Mouse (Mus musculus) right cerebral cortex, postnatal 10 days (tissue): ENCODE measurements at regions not wholly inside any gene's neighbourhood (a gene's known extent, or its start where the extent isn't known, plus 50 kb on each side); places are given as distances from the start of the nearest gene placed in this dataset.

ENCODE experiments used
- DNase-seq, 2 experiments: peaks; one replicate each; pipeline ENCODE4 v3.0.0; 2021; ENCODE audit warnings: low spot score in 2 of 2

DNA sequence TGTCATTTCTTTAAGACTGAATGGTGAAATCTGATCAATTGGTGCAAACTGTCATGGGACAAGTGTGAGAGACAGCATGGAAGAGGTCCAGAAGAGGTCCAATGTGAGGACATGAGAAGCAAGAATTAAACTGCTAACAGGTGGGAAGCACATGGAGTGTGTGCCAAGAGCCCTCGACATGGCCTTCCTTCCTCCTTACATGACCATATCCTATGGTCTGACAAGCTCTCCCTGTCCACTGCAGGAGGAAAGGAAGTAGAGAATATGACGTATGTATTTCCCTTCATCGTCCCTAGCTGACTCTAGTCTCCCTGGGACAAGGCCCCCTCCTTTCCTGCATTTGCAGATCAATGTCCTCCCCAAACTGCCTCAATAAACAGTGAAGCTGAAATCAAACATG, 152.1 kb downstream of the Dad1 start:
- DNase-seq: no peak

DNA sequence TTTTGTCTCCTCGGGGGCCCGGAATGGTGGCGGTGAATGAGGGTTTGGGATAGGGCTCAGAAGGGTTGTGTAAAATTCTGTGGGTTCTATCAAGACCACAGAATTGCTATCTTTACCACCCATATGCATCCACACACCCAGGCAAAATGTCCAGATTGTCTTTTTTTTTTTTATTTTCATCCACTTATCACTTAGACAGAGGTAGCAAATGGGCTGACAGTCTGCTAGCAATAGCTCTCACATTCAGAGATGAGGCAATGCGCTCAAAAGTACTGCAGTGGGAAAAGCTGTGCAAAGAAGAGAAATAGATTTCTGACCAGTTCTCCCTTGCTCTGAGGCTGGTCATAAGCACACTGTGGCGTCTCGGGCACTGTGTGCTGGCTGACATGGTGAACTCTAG, 154.5 kb downstream of the Dad1 start:
- DNase-seq: peak in 1 of 2 experiments; percentile 43

DNA sequence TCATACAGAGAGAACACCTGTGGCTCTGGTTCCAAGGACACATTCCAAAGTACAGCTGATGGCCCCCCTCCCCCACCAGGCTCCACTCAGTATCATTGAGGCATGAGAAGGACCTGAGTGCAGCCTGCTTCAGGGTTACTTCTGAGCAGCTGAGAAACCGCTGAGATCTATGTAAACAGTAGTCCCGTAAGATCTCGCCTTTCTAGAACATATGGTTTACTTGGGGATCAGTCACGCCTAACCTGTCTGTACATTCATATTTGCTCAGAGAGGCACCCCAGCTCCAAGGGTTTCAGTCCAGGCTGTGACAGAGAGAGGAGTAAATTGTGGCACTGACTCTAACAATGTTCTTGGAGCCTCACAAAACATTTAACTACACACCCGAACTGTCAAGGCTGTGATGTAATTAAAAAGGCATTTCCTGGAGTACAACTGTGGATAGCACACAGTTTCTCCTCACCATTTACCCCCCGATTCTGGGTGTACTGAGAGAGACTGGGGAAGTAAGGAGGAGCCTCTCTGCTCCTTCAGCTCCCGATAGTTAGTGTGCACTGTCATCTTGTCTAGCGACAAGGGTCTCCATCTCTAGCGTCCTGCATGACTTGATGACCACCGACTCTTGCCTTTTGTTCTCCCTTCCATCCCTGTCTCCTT, 155.7 kb downstream of the Dad1 start:
- no peak for DNase-seq

DNA sequence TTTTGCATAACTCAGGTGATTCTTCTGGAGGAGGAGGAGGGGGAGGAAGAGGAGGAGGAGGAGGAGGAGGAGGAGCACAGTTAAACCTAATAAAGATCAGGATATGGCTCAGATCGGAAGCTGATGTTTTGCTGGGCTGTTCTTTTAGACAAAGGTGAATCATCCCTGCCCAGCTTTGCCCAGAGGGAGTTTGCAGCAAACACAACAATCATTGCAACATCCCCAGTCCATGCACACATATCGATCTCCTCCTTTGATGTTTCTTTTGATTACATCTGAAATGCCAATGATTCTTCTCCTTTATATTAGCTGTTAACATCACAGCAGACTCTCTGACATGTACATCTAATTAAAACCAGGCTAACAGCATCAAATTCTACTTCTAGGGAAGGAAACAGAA, 156.9 kb downstream of the Dad1 start:
- DNase-seq: no peak

DNA sequence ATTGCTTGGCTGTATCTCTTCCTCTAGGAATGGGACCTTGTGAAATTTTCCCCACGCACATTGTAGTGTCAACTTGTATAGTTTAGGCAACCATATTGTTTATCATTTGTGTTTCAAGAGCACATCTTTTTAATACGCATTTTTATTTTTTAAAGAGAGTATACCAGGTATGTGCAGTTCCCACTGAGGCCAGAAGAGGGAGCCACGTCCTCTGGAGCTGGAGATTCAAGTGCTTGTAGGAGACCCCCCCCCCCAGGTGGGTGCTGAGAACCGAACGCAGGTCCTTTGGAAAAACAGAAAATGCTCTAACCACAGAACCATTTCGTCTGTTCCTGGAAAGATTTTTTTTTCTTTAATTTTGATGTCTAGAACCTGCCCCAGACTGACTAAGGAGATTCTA, 161.5 kb downstream of the Dad1 start:
- DNase-seq: no peak

DNA sequence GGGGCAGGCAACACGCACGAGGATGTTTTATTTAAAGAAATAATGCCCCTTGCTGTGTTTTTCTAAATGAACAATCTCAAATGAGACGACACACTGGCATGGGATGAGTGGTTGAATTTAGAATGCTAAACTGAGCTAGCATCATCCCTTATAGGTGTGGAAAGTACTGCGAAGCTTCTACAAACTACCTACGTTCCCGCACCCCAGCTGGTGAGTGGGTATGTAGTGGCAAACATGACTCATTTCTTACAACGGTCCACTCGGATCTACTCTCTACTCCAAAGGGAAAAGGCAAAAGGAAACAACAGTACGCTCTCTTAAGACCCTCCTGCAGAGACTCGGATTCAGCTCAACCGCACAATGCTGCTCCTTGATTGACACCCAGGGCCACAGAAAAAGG, 167.2 kb downstream of the Dad1 start:
- DNase-seq: peak in 1 of 2 experiments; percentile 67

DNA sequence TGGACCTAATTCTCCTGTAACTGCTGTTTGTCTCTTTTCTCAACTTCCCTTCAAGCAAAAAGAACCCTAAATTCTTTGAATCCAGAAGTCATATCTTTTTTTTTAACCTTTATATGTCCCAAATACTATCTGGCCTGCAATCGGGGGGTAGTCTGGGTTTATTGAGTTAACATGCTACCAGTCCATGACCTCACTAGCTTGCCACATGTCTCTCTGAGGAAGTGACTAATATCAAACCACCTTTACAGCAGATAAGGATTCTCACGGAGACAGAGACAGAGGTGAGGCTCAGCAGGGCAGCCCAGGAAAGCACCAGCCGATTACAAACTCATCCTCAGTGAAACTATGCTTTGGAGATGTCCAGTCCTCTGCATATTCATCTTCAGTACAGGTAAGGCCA, 179.2 kb downstream of the Dad1 start:
- no peak for DNase-seq

DNA sequence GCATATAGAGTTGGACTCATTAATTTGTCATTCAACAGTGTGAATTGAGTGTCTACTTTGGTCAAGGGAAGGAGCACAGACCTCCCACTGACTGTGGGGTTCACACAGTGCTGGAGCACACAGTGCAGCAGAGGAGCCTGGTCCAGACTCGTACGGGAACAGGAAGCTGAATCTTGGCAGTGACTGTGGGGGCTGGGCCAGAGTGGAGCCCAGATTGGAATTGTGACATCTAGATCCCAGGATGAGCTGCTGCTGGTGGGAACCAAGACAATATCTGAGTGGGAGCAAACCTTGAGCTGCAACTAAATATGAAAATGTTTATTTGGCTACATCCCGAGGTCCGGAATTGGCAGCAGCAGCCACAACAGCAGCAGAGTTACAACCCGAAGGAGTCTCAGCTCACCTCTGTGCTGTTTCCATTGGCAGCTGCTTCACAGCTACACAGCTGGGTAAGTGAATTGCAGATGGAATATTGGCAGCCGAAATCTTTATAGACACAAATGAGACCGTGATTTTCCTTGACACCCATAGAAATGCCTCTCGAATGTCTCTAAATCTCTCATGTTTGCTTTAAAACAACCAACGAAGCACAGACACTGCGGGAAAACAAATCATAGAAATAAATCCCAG, 181.5 kb downstream of the Dad1 start:
- DNase-seq: peak in 1 of 2 experiments; percentile 32

DNA sequence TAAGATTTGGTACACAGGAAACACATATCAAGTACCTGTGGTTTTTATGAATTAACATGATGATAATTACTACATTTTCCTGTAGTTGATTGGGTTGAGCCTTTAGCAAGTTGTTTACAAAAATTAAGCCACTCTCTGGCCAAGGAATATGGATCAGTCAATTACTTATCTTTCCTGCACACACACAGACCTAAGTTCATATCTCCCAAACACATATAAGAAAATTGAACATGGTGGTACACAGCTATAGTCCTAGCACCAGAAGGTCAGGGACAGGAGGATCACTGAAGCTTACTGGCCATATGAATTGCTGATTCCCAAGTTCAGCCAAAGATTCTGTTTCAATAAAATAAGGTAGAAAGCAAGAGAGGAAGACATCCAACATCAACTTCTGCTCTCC, 183.7 kb downstream of the Dad1 start:
- no peak for DNase-seq

DNA sequence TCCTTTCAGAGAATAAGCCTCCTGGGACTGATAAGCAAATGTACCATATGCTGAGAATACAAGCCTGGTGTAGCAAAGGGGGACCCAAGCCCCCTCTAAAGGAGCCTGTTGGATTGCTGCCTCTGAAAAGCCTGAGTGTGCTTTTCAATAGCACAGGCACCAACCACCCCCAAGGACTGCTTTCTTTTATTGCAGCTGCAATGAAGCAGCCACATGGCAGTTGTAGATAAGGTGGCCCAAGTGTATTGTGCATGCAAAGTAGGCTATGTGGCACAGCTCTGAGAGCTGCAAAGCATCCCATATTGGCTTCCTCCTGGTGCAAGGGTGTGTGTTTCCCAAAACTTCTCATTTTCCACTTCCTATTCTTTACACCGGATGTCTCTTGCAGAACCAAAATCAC, 185.2 kb downstream of the Dad1 start:
- no peak for DNase-seq

DNA sequence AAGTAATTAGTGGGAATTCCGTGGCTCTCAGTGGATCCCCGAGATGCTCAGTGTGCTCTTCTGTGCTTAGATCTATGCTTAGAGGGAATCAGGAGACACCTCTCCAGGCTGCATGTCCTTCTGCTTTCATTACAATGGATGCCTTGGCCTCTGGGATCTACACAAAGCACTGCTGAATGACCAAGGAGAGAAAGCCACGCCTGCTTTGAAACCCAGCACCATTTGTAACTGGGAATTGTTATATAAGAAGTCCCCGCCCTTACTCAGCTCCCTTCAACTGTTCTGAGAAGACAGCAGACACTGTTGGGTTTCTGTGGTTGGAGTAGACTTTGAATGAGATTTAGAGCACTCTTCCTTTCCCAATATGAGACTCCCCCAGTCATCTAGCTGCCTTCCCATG, 188.4 kb downstream of the Dad1 start:
- no peak for DNase-seq

DNA sequence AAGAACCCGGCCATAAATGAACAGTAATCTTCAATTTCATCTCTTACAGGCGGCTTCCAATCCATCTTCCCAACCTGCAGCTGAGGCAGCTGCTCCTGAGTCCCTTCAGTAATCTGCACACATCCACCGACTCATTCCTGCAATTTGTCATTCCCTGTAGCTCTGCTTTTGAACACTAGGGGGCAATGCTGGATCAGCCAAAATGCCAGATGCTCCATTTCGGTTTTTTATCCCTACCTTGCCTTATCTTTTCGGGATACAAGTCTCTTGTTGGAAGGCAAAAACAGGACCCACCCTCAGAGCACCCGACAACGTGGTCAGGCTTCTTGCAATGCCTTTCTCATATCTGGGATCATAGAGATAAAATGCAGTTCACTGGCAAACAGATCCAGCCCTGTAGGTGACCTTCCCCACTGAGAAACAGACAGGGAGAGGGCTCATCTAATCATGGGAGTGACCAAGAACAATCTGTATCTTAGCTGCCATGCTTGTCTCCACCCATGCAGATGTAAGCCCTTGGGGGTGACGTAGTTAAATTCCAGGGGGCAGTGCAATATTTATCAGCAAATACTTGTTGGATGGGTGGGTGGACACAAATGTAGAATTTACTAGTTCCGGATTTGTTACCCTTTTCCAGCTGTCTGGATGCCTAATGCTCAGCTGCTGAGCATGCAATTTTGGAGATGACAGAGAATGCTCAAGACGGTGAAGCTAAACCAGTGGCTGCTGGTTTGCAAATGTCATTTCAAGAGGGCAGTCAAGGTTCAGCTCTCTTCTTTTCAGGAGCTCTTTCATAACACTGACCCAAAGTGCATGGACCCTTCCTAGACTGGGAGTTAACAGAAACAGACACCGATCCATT, 189.1 kb downstream of the Dad1 start:
- peak; percentile 91 for DNase-seq

DNA sequence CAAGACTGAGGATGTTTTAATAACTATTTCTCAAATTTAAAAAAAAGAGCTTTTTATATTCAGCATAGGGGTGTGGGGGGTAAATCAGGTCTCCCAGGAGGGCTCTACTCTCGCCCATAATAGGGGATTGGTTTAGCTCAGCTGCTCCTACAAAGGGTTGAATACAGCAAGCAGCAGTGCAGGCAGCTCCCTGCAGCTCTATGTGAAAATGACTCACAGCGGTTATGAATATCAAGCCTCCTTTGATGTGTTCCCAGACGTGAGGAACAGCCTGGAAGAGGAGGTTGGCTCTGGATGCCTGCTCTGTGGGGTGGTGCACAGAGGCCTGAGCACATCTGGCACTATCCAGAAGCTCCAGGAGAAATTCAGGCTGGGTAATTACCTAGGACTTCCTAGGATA, 192.3 kb downstream of the Dad1 start:
- peak in 1 of 2 experiments; percentile 40 for DNase-seq

DNA sequence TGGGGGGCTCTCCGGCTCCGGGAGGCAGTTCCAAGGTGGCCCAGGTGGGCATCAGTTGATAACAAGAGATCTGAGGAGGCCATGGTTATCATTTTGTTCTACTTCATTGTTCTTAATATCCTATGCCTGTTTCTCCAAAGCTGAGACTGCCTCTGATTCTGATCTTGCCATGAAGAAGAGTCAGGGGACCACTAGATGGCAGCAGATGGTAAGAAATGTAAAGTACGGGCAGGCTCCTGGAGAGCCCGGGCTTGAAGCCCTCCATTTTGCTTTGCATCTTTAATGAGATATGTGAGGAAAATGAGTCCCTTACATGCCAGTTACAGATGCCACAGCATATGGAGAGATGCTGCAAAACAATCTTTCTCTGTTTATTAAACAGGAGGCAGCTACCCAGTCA, 194.1 kb downstream of the Dad1 start:
- DNase-seq: peak; percentile 92

DNA sequence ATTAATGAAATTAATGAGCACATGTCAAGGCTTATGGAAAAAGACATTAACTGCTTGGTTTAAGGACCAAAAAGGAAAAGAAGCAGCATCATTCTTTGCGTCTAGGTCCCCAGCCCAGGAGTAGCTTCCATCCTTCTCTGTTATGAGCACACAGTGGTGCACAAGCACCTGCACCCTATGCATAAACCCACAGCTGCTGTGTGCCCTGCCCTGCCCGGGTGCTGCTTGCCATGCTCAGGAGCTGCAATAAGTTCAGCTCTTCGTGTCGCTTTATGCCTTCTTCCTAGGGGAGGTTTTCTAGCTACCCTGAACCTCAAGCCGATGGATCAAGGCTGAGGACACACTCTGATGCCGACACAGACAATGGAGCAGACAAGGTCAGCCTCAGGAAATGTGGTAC, 194.8 kb downstream of the Dad1 start:
- DNase-seq: no peak

DNA sequence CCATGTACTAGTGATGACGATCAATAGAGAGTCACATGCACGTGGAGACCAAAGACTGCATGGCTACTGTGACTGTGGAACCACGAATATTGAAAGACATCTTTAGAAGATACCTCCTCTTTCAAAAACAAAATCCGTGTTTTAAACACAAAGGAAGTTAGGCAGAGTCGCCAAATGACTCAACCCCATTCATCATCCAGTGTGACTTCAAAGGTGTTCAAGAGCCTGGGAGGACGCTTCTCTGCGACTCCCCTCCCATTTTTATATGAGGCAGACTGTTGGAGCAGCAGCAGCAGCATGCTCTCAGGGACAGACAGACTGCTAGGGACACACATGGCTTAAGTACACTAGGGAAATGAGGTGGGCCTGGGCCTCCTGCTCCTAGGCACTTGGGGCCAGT, 197.2 kb downstream of the Dad1 start:
- DNase-seq: no peak

DNA sequence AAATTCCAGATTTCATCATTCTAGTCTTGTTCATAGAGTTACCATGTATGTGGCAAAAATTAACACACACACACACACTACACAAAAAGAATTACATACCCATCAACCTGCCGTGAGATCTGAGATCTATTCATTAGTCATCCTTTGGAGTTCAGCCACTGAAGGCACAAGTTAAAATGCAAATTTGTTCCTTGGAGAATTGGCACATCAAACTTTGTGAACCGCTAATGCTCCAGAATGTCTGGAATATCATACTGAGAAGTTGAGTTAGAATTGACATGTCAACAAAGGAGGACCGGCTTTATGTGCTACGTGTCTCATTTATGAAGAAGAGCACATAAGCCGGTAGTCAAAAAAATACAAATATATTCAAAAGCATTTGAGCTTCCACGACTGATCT, 198.5 kb downstream of the Dad1 start:
- DNase-seq: no peak

DNA sequence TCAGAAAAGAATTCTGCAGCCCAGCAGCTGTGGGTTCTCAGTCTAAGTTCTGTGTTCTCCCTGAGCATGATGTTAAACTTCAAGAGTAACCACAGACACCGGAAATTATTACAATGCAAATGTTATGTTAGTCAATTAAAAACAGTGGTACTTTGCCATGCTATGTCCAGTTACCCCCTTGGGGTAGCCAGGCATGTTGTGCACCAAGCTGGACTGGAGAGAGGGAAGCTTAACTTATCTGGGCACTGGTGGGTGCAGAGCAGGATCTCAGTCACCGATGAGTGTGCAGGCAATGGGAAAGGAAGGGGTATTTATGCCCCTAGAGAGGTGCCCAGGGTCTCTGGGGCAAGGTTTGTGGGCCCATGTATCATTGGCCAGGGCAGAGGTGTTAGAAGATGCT, 211.6 kb downstream of the Dad1 start:
- no peak for DNase-seq

DNA sequence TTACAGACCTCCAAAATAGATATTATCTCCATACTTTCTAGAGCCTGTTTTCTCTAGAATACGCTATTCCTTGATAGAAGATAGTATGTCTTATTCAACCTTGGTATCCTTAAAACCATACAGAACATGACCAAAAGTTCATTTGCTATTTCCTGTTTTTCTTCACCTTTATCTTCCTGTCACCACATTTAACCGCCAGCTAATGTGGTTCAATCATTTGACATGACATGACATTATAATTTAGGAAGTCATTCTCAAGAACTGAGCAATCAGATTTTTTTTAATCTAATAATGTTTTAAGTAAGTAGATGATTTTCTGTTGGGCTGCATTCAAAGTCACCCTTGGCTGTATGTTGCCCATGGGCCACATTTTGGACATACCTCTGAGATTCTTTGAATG, 213.3 kb downstream of the Dad1 start:
- no peak for DNase-seq

DNA sequence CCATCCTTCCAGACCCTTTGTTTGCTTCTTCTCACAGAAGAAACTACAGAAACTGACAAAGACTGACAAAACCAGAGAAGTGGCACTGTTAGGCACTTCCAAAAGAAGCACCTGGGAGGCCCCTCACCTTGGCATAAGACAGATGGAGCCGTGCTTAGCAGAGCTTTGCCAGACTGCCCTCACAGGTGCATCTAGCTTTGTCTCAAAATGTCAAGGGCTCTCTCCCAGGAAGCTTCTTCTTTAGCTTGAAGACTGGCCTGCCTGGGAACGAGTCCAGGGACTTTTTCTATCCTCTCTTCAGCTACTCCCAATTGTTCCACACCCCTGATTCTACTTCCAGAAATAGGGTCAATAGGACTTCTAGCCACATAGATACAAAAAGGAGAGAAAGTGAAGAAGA, 219.4 kb downstream of the Dad1 start:
- DNase-seq: no peak

DNA sequence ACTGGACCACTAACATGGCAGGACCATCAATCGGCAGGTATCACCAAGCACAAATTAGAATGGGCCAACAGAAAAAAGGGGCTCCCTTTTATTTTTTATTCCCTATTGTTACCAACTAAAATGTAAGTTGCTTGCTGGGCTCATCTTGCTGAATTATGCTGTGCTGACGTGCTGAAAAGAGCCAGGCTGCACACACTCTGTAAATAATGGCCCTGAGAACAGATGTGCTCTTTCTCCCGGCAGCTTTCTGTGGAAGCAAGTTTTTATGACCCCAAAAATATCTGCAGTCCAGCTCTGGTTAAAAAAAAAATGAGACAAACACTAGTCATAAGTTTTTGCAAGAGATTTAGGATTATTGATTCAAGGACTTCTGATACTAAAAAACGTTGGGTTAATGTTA, 230.4 kb downstream of the Dad1 start:
- no peak for DNase-seq

DNA sequence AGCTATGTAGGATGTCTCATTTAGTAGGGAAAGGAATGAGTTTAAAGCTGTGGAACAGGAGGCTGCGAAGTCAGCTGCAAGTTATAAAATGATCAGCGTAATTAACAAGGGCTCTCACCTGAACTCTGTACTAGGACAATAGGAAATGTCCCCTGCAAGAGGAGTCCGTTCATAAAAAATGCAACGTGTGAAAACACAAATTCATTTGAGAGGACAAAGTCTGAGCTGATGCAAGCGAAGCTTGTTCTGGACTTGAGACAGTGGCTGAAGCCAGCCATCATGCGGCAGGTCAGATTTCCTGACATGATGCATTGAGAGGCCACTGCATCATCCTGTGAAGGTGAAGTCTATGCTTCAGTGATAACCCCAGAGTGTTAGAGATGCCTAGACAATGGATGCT, 232.5 kb downstream of the Dad1 start:
- DNase-seq: no peak

DNA sequence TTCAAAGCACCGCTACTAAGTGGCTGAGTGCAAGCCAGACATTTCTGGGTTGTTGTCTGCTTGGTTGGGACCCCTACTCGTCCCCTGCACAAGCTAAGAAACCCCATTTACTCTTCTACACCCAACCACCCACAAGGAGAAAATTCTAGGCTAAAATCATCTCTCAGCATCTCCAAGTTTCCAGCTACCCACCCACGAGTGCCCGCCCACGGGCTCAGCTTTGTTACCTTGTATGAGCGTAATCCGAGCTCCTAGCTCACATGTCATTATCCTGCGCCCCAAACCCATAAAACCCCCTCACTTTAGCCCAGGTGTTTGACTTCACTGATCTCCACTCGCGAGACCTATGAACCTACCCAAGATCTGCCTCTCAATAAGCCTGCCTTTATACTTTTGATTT, 239.3 kb downstream of the Dad1 start:
- DNase-seq: no peak
